Mouse (Mus musculus): ENCODE measurements around the gene Clasp1. TPM values are rescaled to one million over a fixed set of nuclear protein-coding genes. Genes with fewer than 3 reads are reported as not detected.
A peak's percentile ranks its signal among the peaks of the same experiment; 100 is the strongest.

Clasp1 gene
- total and polyA plus RNA-seq, 2 experiments from 2014 or later, result 106 to 366 TPM

DNA sequence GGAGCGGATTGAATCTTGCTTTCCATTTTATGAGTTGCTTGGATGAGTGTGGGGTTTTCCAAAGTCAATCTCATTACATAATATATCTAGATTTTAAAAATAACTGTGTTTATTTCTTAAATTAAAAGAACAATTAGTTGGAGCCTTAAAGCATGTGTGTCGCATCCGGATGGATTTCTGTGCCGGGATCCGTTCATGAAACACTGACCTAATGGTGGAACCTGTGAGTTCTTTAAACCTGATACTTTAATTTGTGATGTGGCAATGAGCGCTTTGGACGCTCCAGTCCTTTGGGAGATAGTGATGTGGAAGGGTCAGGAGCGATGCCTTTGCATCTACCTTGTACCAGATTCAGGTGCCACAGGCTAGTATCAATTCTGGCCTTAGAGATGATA lies 1.4 kb downstream of the Clasp1 start:
- TF ChIP-seq CTCF (IDR thresholded peaks at IDR 0.05; ENCODE audit: low read depth), result no peak
- no peak for TF ChIP-seq EP300 (IDR thresholded peaks at IDR 0.05; ENCODE audit: low read depth)
- Histone ChIP-seq H3K4me3 (ENCODE audit: low read depth, low read length) (peak overlapping the region; percentile 85), H3K27ac (ENCODE audit: low read depth) (peak overlapping the region; percentile 92), H3K9ac (replicated peaks; ENCODE audit: low read depth, low read length) (peak overlapping the region; percentile 87), H3K27me3 (ENCODE audit: control insufficient read depth, insufficient read depth, low read length) (no peaks in the 10 kb centered on the region), H3K4me1 (ENCODE audit: control insufficient read depth, insufficient read depth) (peaks cover 7% of the 10 kb centered on the region), H3K36me3 (replicated peaks; ENCODE audit: control insufficient read depth, insufficient read depth, low read length) (peaks cover 6% of the 10 kb centered on the region; the same call in 1 of the 2 replicates), H3K9me3 (replicated peaks; ENCODE audit: control insufficient read depth, low read length) (no peaks in the 10 kb centered on the region), H3K4me2 (ENCODE audit: low read depth, low read length) (peak overlapping the region; percentile 72)
- ATAC-seq (ENCODE audit: insufficient read depth, low read depth), result no peak
- WGBS, result 17% methylated on average over 8 of the region's 8 CpGs
- no peak for DNase-seq (ENCODE audit: low spot score)

DNA sequence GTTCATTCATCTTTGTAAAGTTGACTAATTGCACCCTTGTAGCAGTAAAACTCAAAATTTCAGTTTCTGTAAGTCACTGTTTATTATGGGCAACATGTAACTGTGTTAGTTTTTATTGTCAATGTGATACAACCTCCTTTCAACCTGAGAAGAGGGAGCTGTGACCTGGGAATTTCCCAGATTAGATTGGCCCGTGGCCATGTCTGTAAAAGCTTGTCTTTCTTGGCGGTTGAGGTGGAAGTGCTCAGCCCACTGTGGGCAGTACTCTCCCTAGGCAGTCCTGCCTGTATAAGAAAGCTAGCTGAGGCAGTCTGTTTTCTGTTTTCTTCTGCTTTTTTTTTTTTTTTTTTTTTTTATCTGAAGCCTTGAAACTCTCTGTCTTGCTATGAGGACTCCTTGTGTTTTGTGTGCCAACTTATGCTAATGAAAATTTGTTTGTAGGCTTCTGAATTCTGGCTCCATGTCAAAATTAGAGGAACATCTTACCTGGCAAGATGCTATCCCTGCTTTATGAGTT lies 2.1 kb downstream of the Clasp1 start:
- H3K9ac ChIP-seq (replicated peaks; ENCODE audit: low read depth, low read length), result no peak overlapping the region
- no peak for DNase-seq (ENCODE audit: low spot score)
- no peak for TF ChIP-seq EP300 (IDR thresholded peaks at IDR 0.05; ENCODE audit: low read depth)
- H3K27ac ChIP-seq (ENCODE audit: low read depth), result no peak overlapping the region
- H3K36me3 ChIP-seq (replicated peaks; ENCODE audit: control insufficient read depth, insufficient read depth, low read length), result peaks cover 6% of the 10 kb centered on the region
- H3K4me3 ChIP-seq (ENCODE audit: low read depth, low read length), result peak overlapping the region; percentile 85; the same call in 1 of the 2 replicates
- H3K27me3 ChIP-seq (ENCODE audit: control insufficient read depth, insufficient read depth, low read length), result no peaks in the 10 kb centered on the region
- 41% methylated on average over 2 of the region's 2 CpGs for WGBS
- no peaks in the 10 kb centered on the region for H3K9me3 ChIP-seq (replicated peaks; ENCODE audit: control insufficient read depth, low read length)
- ATAC-seq (ENCODE audit: insufficient read depth, low read depth), result no peak
- H3K4me2 ChIP-seq (ENCODE audit: low read depth, low read length), result peak overlapping the region; percentile 72
- peaks cover 7% of the 10 kb centered on the region for H3K4me1 ChIP-seq (ENCODE audit: control insufficient read depth, insufficient read depth)

DNA sequence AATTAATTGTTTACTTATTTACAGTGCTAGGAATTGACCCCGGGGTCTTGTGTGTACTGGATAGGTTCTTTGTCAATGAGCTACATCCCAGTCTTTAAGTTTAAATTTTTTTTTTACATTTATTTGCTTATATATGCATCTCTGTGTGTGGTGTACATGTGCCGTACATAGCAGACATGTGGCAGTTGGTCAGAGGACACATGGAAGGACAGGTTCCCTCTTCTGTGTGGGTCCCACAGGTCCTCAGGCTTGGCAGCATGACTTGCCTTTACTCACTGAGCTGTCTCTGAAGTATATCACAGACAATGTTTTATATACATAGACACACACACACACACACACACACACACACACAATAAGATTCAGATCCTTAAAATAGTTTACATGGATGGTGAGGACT lies 3.4 kb downstream of the Clasp1 start:
- no peak overlapping the region for H3K4me3 ChIP-seq (ENCODE audit: low read depth, low read length)
- DNase-seq (ENCODE audit: low spot score), result no peak
- peaks cover 7% of the 10 kb centered on the region for H3K4me1 ChIP-seq (ENCODE audit: control insufficient read depth, insufficient read depth)
- 89% methylated on average over 2 of the region's 2 CpGs for WGBS
- H3K36me3 ChIP-seq (replicated peaks; ENCODE audit: control insufficient read depth, insufficient read depth, low read length), result peaks cover 6% of the 10 kb centered on the region
- H3K9ac ChIP-seq (replicated peaks; ENCODE audit: low read depth, low read length), result no peak overlapping the region
- no peak for TF ChIP-seq CTCF (IDR thresholded peaks at IDR 0.05; ENCODE audit: low read depth)
- TF ChIP-seq EP300 (IDR thresholded peaks at IDR 0.05; ENCODE audit: low read depth), result no peak
- no peaks in the 10 kb centered on the region for H3K9me3 ChIP-seq (replicated peaks; ENCODE audit: control insufficient read depth, low read length)
- H3K4me2 ChIP-seq (ENCODE audit: low read depth, low read length), result no peak overlapping the region
- no peak for ATAC-seq (ENCODE audit: insufficient read depth, low read depth)
- H3K27ac ChIP-seq (ENCODE audit: low read depth), result no peak overlapping the region
- no peaks in the 10 kb centered on the region for H3K27me3 ChIP-seq (ENCODE audit: control insufficient read depth, insufficient read depth, low read length)

DNA sequence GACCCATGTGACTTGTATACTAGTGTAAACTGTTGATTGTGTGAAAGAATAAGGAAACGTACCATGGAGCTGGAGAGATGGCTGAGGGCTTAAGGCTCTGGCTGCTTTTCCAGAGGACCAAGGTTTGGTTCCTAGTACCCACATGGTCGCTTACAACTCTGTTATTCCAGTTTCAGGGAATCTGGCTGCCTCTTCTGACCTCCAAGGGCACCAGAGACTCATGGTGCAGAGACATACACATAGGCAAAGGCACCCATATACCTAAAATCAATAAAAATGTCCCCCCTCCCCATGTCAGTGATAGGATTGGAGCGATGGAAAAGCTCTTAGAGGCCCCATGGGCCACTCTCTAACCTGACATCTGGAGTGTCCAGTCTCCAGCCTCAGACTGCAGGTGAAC lies 5.1 kb downstream of the Clasp1 start:
- Histone ChIP-seq H3K9me3 (replicated peaks; ENCODE audit: control insufficient read depth, low read length) (no peaks in the 10 kb centered on the region), H3K36me3 (replicated peaks; ENCODE audit: control insufficient read depth, insufficient read depth, low read length) (peaks cover 6% of the 10 kb centered on the region), H3K4me2 (ENCODE audit: low read depth, low read length) (no peak overlapping the region), H3K4me3 (ENCODE audit: low read depth, low read length) (no peak overlapping the region), H3K4me1 (ENCODE audit: control insufficient read depth, insufficient read depth) (peaks cover 4% of the 10 kb centered on the region), H3K27me3 (ENCODE audit: control insufficient read depth, insufficient read depth, low read length) (no peaks in the 10 kb centered on the region), H3K9ac (replicated peaks; ENCODE audit: low read depth, low read length) (no peak overlapping the region), H3K27ac (ENCODE audit: low read depth) (no peak overlapping the region)
- no peak for TF ChIP-seq CTCF (IDR thresholded peaks at IDR 0.05; ENCODE audit: low read depth)
- no peak for TF ChIP-seq EP300 (IDR thresholded peaks at IDR 0.05; ENCODE audit: low read depth)
- WGBS, result 94% methylated on average over 3 of the region's 3 CpGs
- ATAC-seq (ENCODE audit: insufficient read depth, low read depth), result no peak
- DNase-seq (ENCODE audit: low spot score), result no peak

DNA sequence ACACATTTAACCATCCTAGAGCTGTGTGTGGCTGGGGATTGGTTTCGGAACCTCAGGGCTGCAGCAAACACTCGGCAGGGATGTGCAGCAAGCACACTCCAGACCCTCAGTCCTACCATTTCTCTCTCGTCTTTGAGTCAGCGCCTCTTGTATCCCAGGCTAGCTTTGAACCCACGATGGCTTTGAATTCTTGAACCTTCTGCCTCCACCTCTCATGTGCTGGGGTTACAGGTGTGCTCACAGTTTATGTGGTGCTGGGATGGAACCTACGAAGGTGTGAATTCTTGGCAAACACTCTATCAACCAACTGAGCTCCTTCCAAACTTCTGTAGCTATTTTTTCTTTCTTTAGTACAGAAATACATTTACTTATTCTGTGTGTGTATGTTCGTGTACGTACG lies 9.0 kb downstream of the Clasp1 start:
- H3K4me3 ChIP-seq (ENCODE audit: low read depth, low read length), result no peak overlapping the region
- TF ChIP-seq CTCF (IDR thresholded peaks at IDR 0.05; ENCODE audit: low read depth), result no peak
- TF ChIP-seq EP300 (IDR thresholded peaks at IDR 0.05; ENCODE audit: low read depth), result no peak
- H3K4me1 ChIP-seq (ENCODE audit: control insufficient read depth, insufficient read depth), result 0 out of 2 replicates have a peak, but pooled peaks cover 3% of the 10 kb centered on the region
- DNase-seq (ENCODE audit: low spot score) (no peak), ATAC-seq (ENCODE audit: insufficient read depth, low read depth) (no peak)
- no peak overlapping the region for H3K9ac ChIP-seq (replicated peaks; ENCODE audit: low read depth, low read length)
- H3K27ac ChIP-seq (ENCODE audit: low read depth), result no peak overlapping the region
- H3K9me3 ChIP-seq (replicated peaks; ENCODE audit: control insufficient read depth, low read length), result no peaks in the 10 kb centered on the region
- H3K36me3 ChIP-seq (replicated peaks; ENCODE audit: control insufficient read depth, insufficient read depth, low read length), result peaks cover 6% of the 10 kb centered on the region
- 92% methylated on average over 9 of the region's 9 CpGs for WGBS
- no peak overlapping the region for H3K4me2 ChIP-seq (ENCODE audit: low read depth, low read length)
- H3K27me3 ChIP-seq (ENCODE audit: control insufficient read depth, insufficient read depth, low read length), result no peaks in the 10 kb centered on the region

DNA sequence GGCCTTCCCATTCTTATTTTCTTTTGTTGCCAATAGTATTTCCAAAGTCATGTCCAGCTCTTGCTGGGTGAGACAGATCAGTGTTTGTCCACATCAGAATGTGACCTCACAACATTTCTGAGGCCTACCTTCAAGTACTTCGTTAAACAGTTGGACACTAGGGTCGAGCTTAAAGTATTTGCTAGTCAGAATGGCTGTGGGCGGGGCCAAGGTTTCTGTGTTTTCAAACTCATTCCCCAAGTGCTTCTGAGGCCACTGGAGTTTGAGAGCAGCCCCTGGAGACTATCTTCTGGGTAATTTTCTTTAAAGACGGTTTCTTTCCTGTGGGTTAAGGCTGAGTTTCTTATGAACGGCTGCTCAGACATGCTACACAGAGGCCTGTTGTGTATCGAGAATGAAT lies 9.7 kb downstream of the Clasp1 start:
- H3K4me2 ChIP-seq (ENCODE audit: low read depth, low read length), result no peak overlapping the region
- H3K27me3 ChIP-seq (ENCODE audit: control insufficient read depth, insufficient read depth, low read length), result no peaks in the 10 kb centered on the region
- WGBS, result 70% methylated on average over 6 of the region's 6 CpGs
- H3K27ac ChIP-seq (ENCODE audit: low read depth), result peak overlapping the region; percentile 15; the same call in 1 of the 2 replicates
- no peak for TF ChIP-seq CTCF (IDR thresholded peaks at IDR 0.05; ENCODE audit: low read depth)
- TF ChIP-seq EP300 (IDR thresholded peaks at IDR 0.05; ENCODE audit: low read depth), result no peak
- H3K9me3 ChIP-seq (replicated peaks; ENCODE audit: control insufficient read depth, low read length), result no peaks in the 10 kb centered on the region
- no peak overlapping the region for H3K4me3 ChIP-seq (ENCODE audit: low read depth, low read length)
- ATAC-seq (ENCODE audit: insufficient read depth, low read depth) (no peak), DNase-seq (ENCODE audit: low spot score) (no peak)
- peaks cover 2% of the 10 kb centered on the region for H3K36me3 ChIP-seq (replicated peaks; ENCODE audit: control insufficient read depth, insufficient read depth, low read length)
- H3K4me1 ChIP-seq (ENCODE audit: control insufficient read depth, insufficient read depth), result 0 out of 2 replicates have a peak, but pooled peaks cover 3% of the 10 kb centered on the region
- H3K9ac ChIP-seq (replicated peaks; ENCODE audit: low read depth, low read length), result no peak overlapping the region

Data from heart, postnatal 0 days (tissue).